ENCODE assay signal across 7 mouse cellular contexts in genomic region chr5:44798493-44798892, GRCm38 (mm10). TPM values are rescaled to one million over a fixed set of nuclear protein-coding genes. Genes with fewer than 3 reads are reported as not detected.
A peak's percentile ranks its signal among the peaks of the same experiment; 100 is the strongest.
DNase-seq lines count a peak whose midpoint lies in the region; ATAC-seq and TF ChIP-seq lines count a peak whose summit lies in the region.

No protein-coding gene starts in this region.

- peak overlapping the region; percentile 93 for H3K4me3 ChIP-seq in lung, adult 2 months (replicated peaks; ENCODE audit: extremely low read depth, low read depth, low read length)
- H3K4me3 ChIP-seq in forebrain, embryonic 16.5 days (replicated peaks; ENCODE audit: low read length), result peak overlapping the region; percentile 48
- H3K4me3 ChIP-seq in limb, embryonic 12.5 days (replicated peaks), result peak overlapping the region; percentile 50
- peak overlapping the region; percentile 43 for H3K4me3 ChIP-seq in small intestine, adult 2 months (ENCODE audit: low read depth, low read length)

- 0 out of 2 replicates have a peak overlapping the region, but pooled peaks have one; percentile 1 for H3K27ac ChIP-seq in forebrain, embryonic 16.5 days (ENCODE audit: low read length)
- H3K27ac ChIP-seq in limb, embryonic 12.5 days, result peak overlapping the region; percentile 14; the same call in 1 of the 2 replicates
- H3K27ac ChIP-seq in small intestine, adult 2 months (ENCODE audit: insufficient read depth, low read depth, low read length), result no peak overlapping the region

- no peaks in the 10 kb centered on the region; the same call in 1 of the 2 replicates for H3K4me1 ChIP-seq in lung, adult 2 months (ENCODE audit: control insufficient read depth, insufficient read depth, low read length)
- H3K4me1 ChIP-seq in forebrain, embryonic 16.5 days (replicated peaks; ENCODE audit: control insufficient read depth, insufficient read depth, low read length), result peaks cover 20% of the 10 kb centered on the region
- H3K4me1 ChIP-seq in limb, embryonic 12.5 days (replicated peaks), result peaks cover 54% of the 10 kb centered on the region
- H3K4me1 ChIP-seq in small intestine, adult 2 months (ENCODE audit: control insufficient read depth, insufficient read depth, insufficient read length, low read length), result no peaks in the 10 kb centered on the region

- H3K9me3 ChIP-seq in forebrain, embryonic 16.5 days (ENCODE audit: control insufficient read depth, low read length), result no peaks in the 10 kb centered on the region
- no peaks in the 10 kb centered on the region for H3K9me3 ChIP-seq in limb, embryonic 12.5 days

- no peaks in the 10 kb centered on the region for H3K36me3 ChIP-seq in forebrain, embryonic 16.5 days (ENCODE audit: control insufficient read depth, insufficient read depth)
- H3K36me3 ChIP-seq in limb, embryonic 12.5 days, result no peaks in the 10 kb centered on the region
- H3K36me3 ChIP-seq in small intestine, adult 2 months (ENCODE audit: control insufficient read depth, insufficient read depth, low read length), result no peaks in the 10 kb centered on the region

- no peak for TF ChIP-seq CTCF in lung, adult 2 months (IDR thresholded peaks at IDR 0.05; ENCODE audit: insufficient read depth, low read length)
- TF ChIP-seq CTCF in small intestine, adult 2 months (IDR thresholded peaks at IDR 0.05; ENCODE audit: extremely low read depth, insufficient read length, insufficient replicate concordance, low read depth, low read length), result no peak

- peak; percentile 22 for DNase-seq in lung, adult 2 months
- no peak for DNase-seq in lung, postnatal 36 days
- no peak for DNase-seq in right cerebral cortex, postnatal 10 days (ENCODE audit: low spot score in 2 of 2)
- DNase-seq in layer of hippocampus, adult 9-11 months, result no peak

- no peak for TF ChIP-seq POLR2A in lung, adult 2 months (IDR thresholded peaks at IDR 0.05; ENCODE audit: borderline replicate concordance, extremely low read depth, low read depth, low read length)
- TF ChIP-seq POLR2A in small intestine, adult 2 months (IDR thresholded peaks at IDR 0.05; ENCODE audit: low read depth, low read length), result no peak

- no peak for ATAC-seq in forebrain, embryonic 16.5 days
- ATAC-seq in limb, embryonic 12.5 days (ENCODE audit: insufficient number of reproducible peaks, insufficient read depth, low FRiP score, low TSS enrichment, low read depth), result no peak

- WGBS in lung, adult 2 months, result 9% methylated on average over 3 of the region's 3 CpGs
- 1% methylated on average over 3 of the region's 3 CpGs for WGBS in forebrain, embryonic 16.5 days
- whole genome bisulfite sequencing in limb, embryonic 12.5 days, result 5% methylated on average over 3 of the region's 3 CpGs
- WGBS in small intestine, adult 2 months, result 9% methylated on average over 3 of the region's 3 CpGs

- H3K4me2 ChIP-seq in forebrain, embryonic 16.5 days (ENCODE audit: low read length), result peak overlapping the region; percentile 71
- H3K4me2 ChIP-seq in limb, embryonic 12.5 days, result peak overlapping the region; percentile 68

- H3K27me3 ChIP-seq in forebrain, embryonic 16.5 days (replicated peaks; ENCODE audit: control insufficient read depth, insufficient read depth, low read length), result no peaks in the 10 kb centered on the region
- H3K27me3 ChIP-seq in limb, embryonic 12.5 days, result no peaks in the 10 kb centered on the region
- no peaks in the 10 kb centered on the region for H3K27me3 ChIP-seq in small intestine, adult 2 months (ENCODE audit: control insufficient read depth, insufficient read depth, low read length)

- peak overlapping the region; percentile 55 for H3K9ac ChIP-seq in forebrain, embryonic 16.5 days (replicated peaks; ENCODE audit: low read depth, low read length)
- peak overlapping the region; percentile 61 for H3K9ac ChIP-seq in limb, embryonic 12.5 days (replicated peaks)

RNA-seq across cellular contexts. Expression of gene Ldb2, which starts 1.0 kb away (rescaled TPM):
- 135 and 177 TPM in 2 replicates for polyA plus RNA-seq in lung, adult 2 months (2012; rRNA removed)
- 85.8 and 86.5 TPM in 2 replicates for polyA plus RNA-seq in forebrain, embryonic 16.5 days (2015; fragmentation: Nextera tagmentation; extraction: Ambion mirVana)
- polyA plus RNA-seq in limb, embryonic 12.5 days (2016; fragmentation: Nextera tagmentation; extraction: Ambion mirVana), result 41.7 and 44.2 TPM in 2 replicates
- 1.6 and 2.8 TPM in 2 replicates for polyA plus RNA-seq in small intestine, adult 2 months (2012; rRNA removed)

Comparison
In these comparisons a context has a peak if more than half of its experiments do, and no peak if none do; other contexts are left out.
1. H3K4me3 ChIP-seq: peak in every context shown above with its lines; median percentile 93 in lung, adult 2 months; 50 in limb, embryonic 12.5 days; 48 in forebrain, embryonic 16.5 days; 43 in small intestine, adult 2 months.
2. RNA of gene Ldb2, which starts 1.0 kb away (polyA plus RNA-seq): 135 to 177 TPM in lung, adult 2 months, 85.8 to 86.5 TPM in forebrain, embryonic 16.5 days and 41.7 to 44.2 TPM in limb, embryonic 12.5 days; 1.6 to 2.8 TPM in small intestine, adult 2 months; every median in the first group is over 10 times any median in the second.